Mouse (Mus musculus): Measurements from ENCODE around the gene Vsig8. TPM values are rescaled to one million over a fixed set of nuclear protein-coding genes. Genes with fewer than 3 reads are reported as not detected.

Vsig8 gene
- total RNA-seq, 2 experiments from 2014 or later, result not detected

DNA sequence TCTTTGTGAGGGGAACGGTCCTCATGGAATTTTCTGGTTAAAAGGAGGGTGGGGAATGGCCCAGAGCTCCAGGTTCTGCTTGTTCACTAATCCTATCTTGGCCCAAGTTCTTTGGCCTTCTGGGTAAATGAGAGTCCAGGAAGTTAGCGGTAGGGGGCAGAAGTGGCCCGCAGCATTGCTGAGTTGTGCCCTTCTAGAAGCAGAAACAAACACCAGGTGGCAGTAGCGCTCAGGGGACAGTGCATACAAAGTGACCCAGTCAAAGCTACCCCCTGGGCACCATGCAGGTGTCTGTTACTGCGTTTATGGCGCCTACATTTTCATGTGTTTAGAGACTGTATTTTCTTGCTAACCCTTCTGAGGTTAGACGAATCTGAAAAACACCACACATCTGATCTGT lies 27.0 kb upstream of the Vsig8 start:
- DNase-seq, result peak; percentile 78

DNA sequence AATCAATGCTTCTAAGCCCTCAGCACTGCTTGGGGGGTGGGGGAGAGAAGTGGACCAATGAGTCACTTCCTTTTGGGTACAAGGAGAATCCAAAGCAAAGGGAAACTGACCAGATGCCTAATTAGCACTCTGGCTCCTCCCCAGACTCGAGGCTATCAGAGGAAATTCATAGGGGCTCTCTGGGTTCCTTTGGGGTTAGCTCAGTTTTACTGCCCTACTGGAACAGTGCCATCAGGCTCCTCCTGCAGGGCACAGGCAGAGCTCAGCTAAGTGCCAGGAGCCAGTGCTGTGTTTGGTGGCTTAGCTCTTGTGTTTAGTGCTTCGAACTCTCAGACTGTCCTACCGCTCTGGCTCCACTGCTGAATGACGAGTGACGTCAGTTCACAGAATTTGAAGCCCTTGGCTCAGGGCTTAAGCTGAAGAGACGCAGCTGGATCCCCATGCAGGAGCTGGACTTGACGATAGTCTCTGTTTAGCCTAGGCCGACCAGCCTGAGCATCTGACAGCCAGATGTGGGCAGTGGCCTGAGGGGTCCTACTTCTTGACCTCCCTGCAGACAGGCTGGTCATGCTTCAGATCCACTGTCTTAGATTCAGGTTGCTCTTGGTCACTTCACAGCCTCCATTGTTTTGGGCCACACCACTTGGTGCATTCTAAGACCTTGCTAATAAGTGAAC lies 25.1 kb upstream of the Vsig8 start:
- no peak for DNase-seq

DNA sequence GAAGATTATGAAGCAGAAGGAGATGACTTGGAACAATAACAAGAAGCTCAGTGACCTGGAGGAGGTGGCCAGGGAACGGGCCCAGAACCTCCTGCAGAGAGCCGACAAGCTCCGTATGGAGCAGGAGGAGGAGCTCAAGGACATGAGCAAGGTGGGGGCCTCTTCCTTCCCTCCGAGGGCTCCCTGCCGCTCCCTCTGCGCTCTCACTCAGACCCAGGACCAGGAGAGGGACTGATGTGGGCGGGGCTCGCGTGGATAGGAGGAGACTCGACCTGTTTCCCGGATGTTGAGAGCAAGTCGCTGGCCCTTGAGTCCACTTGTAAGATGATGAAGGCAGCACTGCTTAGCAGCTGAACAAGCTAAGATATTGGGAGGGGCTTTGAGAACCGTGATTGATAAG lies 23.2 kb upstream of the Vsig8 start:
- no peak for DNase-seq

DNA sequence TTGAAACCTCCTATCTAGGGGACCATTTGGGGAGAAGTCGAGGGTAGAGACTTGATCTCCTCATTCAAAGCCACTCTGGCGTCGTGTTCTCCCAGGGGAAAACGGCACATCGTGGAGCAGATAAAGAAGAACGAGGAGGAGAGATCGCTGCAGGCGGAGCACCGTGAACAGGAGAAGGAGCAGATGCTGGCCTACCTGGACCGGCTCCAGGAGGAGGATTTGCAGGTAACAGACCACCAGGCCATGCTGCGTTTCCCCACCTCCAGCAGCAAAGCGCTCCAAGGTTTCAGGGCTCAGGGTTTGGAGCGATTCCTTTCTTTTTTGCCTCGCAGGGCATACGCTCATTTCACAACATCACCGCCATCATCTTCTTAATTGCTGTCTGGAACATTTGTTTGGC lies 20.6 kb upstream of the Vsig8 start:
- DNase-seq, result no peak

DNA sequence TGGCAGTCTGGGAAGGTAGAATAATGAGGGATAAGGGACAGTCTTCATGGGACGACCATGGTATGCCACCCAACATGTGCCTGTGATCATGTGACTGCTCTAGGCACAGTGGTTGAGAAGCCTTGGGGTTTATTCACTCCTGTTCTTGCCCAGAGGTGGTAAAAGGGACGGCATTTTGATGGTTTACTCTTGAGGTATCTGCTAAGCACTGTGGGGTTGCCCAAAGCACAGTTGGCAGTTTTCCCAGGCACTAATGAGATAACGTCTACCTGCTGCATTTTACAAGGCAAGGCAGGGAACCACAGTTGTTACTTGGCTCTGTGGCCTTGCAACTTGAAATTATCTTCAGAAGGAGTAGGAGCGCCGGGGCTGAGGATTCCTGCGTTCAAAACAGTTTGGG lies 15.9 kb upstream of the Vsig8 start:
- DNase-seq, result no peak

DNA sequence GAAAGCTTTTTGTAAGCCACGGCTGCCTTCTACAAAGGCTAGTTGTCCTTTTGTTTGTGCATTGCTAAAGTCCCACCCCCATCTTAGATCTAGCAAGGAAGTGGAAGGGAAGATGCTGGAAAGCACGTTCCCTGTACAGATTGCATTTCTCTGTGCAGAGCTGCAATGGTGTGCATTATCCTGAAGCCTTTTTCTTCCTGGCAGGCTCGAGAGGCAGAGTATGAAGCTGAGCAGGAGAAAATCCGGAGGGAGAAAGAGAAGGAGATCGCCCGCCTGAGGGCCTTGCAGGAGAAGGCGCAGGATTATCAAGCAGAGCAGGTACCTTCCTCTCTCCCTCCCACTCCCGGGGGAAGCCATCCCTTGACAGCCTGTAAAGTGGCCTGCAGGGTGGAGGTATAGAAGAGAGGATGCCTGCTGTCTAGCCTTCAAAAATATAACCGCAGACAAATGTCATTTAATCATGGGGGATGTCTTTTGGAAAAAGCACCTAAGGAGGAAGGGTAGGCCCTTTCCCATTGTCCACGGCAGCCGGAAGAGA lies 15.4 kb upstream of the Vsig8 start:
- no peak for DNase-seq

DNA sequence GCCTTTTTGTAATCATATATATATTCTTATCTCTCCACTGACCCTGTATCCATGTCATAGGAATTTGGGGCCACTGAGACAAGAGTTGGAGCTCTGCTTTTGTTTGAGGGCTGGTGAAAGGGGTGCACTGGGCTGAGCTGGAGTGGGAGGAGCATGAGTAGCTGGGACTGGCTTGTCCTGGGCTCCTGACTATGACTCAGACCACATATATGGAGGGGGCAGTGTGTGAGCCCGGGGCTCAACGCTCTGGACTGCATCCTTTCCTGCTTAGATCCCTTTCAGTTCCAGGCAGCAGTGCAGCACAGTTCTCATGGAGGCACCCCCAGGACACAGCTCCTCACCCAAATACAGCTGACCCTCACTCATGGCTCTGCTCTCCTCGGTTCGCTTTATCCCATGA lies 9.7 kb upstream of the Vsig8 start:
- DNase-seq, result no peak

DNA sequence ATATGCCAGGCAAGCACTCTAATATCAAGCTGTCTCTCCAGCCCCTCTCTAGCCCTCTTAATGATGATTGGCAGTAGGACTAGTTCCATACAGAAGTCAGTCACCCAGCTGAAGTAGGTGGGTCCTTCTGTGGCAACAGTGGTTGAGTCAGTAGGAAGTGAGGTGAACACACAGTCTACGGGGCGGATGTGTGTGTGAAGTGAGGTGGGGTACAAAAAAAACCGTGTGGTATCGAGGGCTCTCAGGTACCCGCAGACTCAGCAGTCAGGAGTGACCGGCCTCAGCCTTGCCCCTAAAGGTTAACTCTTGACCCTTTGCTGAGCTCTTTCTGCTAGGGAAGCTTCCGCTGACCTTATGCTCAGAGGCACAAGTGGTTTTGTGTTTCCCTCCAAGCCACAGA lies 7.2 kb upstream of the Vsig8 start:
- DNase-seq, result no peak

DNA sequence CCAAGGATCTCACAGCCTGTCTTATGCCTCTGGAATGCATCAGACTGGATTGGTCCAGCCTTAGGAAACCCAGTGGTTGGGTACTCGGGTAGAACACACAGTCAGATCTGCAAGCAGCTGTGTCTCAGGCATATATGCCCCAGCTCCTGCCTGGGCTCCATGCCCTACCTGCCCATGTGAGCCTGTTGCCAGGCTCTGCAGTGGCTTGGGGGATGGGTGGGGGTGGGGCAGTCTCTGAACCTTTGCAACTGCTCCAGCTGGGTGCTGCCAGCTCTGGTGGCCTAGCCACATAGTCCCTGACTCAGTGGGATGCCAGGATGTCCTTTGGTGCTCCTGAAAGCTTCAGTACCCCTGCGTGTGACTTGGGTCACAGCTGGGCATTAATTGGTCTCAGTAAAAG lies 6.4 kb upstream of the Vsig8 start:
- DNase-seq, result no peak

DNA sequence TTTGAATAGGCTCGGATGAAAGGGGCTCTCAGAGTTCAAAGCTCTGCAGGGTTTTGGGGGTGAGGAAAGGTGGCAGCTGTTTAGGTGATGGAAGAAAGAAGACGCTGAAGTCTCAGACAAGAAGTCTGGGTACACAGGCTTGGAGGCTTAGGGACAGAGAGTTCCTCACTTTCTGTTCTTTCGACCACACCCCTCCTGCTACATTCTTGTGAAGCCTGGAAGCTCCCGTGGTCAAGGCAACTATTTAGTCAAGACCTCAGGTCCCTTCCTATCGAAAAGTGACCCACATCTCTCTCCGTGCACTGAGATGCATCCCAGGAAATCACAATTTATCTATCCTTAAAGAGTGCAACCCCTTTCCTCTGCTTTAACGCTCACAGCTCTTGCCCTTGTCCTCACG lies 6.0 kb upstream of the Vsig8 start:
- no peak for DNase-seq

DNA sequence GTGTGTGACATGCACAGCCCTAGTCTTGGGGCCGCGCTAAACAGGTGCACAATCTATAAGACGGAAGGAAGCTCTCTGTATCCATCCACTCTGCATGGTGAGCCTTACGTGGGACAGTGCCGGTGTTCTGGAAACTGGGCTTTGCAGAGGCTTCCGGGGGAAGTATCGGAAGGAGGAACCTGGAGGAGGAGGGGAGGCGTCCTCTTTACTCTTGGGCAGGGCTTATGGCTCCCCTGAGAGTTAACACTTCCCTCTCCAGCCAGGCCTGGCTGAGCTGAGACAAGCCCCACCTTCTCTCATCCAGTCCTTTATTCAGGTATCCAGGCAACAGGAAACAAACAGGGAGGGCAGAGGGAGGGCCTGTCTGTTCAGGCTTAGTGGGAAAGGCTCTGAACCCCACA lies 5.2 kb upstream of the Vsig8 start:
- DNase-seq, result peak; percentile 45

DNA sequence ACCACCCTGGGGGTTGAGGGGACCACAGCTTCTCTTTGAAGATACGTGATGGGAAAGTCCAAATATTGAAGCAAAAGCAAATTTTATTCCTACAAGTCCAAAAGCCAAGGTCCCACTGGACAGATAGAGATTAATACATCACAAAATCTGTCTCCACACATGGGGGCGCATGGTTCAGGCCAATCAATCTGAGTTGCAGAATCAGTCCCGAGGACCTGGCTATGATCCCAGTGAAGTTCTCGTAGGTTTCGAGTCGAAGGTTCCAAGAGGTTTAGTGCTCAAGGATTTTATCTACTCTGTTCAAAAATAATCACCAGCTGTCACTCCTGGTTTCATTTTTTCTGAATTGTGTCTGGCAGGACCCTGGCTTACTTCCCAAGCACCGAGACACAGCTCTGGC lies 4.7 kb upstream of the Vsig8 start:
- DNase-seq, result no peak

DNA sequence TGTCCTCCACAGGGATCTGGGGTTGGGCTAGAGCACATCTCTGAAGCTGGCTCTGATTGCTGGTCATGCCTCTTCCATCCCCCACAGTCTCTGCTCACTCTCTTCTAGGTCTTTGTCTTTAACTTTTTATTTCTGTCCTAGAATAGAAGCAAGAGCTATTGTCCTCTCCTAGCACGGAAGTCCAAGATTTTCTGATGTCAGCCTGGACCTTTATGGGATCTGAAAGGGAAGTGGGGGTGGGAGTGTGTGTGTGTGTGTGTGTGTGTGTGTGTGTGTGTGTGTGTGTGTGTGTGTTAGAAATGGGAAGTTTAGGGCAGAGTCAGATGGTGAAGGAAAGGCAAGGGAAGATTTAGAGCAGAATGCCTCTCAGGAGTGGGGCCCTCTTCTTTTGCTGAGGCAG lies 3.1 kb upstream of the Vsig8 start:
- no peak for DNase-seq

DNA sequence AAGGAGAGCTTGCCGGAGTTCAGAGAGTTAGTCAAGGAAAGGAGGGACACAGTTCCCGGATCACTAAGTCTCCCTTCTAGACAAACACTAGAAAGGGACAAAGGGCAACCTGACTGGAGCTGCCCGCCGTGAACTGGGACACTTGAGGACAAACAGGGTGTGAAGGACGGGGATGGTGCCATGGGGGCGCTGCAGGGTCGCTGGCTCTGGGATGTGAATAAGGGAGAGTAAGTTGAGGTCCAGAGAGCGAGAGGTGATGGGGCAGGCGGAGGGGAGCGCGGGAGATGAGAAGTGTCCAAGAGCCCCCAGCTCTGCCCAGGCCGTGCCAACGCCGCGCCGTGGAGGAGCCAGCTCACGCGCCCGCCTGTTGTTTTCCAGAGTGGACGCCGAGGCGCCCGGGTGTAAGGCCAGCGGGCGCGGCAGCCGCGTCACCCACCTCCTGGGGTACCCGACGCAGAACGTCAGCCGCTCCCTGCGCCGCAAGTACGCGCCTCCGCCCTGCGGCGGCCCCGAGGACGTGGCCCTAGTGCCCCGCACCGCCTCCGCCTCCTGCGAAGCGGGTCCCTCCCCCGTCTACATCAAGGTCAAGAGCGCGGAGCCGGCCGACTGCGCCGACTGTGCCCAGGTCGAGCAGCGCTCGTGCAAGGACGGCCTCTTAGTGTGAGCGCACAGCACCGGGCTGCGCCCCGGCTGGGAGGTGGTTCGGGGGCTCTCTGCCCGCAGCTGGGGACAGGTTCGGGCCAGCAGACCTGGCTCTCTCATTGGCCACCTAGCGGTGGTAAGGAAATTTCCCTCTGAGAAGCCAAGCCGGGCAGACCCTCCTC lies 7.1 kb downstream of the Vsig8 start:
- peak; percentile 65 for DNase-seq

DNA sequence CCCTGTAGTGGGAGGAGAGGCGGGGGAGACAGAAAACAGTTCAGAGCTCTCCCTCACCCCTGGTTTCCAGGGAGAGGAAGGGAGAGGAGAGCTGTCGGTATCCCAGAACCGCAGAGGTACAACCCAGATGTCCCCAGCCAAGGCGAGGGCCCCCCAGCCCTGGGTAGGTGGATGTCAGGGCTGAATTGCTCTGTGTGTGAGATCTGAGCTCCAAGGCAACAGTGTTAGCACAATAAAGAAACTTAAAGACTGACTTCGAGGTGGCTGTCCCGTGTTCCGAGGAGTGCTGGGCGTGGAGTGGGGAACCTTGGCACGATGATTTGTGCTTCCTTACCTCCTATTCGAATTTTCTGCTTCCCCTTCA lies 7.7 kb downstream of the Vsig8 start:
- DNase-seq, result no peak

DNA sequence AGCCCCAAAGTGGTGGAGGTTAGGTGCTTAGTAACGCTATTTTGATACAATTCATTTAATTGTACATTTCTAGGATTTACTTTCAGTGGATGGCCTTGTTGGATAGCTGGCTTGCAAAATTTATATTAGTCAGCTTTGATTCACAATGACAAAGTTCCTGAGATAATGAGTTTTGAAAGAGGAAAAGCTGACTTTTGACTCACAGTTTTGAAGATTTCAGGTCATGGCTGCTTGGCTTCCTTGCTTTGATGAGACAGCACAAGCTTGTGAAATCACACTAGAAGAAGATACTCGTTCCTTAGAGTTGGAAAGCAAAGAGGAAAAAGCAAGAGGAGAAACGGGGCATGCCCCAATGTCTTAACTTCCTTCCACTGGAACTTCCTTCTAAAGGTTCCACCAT lies 10.4 kb downstream of the Vsig8 start:
- DNase-seq, result no peak

DNA sequence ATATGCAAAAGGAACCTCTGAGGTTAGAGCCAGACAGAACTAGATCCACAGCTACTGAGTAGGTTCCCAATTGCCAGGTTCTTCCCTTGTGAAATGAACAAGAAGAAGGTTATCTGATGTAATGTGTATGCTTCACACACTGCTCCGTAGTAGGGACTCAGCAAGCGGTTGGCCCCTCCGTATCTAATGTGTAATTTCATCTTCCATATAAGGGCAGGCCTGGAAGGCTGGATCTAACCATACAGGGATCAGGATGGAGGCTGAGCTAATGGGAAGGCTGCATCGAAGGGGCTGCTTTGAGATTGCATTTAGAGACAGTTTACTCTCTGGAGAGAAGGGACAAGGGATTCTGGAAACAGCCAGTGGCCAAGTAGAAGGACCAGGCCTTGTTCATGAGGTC lies 12.0 kb downstream of the Vsig8 start:
- DNase-seq, result no peak

DNA sequence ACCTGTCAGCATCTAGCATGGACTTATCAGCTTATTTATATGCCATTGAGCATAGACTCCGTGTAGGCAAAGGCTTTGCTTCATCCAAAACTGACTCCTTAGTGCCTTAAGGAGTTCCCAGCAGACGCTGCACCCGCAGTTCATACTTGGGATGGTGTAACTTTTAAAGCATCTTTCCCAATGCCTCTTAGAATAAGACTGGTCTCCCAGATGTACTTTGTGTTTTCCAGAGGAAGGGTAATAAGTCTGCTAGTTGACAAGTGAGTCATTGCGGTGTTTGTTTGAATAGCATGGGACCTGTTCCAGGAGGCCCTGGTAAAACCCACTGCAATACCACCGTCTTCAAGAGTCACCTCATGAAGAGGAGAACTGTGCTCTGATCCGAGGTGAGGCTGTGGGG lies 24.4 kb downstream of the Vsig8 start:
- no peak for DNase-seq

DNA sequence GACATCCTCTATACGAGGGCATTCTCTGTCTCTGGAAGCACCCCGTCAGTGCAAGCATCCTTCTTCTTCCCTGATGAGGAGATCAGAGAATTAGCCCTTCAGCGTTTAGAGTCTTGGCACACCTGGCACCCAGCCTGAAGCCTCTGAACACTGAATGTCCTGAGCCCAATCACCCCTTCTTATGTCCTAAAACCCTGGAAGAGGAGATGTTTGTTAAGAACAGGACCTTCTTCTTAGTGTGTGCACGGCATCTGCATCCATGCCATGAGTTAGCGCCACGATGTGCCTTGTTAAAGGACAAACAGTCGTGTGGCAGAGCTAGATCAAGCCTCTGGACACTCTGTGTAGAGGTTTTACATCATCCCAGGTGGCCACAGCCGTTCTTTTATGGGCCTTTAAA lies 26.7 kb downstream of the Vsig8 start:
- no peak for DNase-seq

DNA sequence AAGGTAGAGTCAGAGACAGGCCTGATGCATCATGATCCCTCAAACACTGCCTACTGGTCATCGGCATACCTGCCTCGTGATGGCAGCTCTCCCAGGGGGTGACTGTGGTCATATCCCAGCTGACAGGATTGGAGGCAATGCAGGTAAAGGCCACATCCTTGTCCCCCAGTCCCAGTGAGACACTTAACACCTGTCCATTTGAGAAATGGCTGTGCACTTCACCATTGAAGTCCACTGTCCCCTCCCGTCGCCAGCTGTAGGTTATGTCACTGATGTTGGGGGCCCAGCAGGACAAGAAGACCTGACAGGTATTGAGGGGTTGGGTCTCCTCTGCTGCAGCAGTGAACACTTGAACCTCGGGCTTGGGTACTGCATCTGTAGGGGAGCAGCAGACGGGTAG lies 28.5 kb downstream of the Vsig8 start:
- DNase-seq, result no peak

DNA sequence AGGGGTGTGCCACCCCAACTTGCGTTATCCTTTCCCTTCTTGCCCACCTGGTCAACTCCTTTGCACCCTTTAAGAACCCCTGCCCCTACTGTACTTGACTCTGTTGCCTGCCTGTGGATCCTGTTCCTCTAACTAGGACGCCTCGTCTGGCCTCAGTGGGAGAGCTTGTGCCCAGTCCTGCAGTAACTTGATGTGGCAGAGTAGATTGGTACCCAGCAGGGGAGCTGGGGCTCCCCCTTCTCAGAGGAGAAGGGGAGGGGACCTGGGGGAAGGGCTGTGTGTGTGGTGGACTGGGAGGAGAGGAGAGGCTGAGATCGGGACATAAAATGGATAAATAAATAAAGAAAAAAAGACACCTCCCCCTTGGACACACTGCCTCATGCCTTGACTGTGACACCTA lies 29.3 kb downstream of the Vsig8 start:
- no peak for DNase-seq

DNA sequence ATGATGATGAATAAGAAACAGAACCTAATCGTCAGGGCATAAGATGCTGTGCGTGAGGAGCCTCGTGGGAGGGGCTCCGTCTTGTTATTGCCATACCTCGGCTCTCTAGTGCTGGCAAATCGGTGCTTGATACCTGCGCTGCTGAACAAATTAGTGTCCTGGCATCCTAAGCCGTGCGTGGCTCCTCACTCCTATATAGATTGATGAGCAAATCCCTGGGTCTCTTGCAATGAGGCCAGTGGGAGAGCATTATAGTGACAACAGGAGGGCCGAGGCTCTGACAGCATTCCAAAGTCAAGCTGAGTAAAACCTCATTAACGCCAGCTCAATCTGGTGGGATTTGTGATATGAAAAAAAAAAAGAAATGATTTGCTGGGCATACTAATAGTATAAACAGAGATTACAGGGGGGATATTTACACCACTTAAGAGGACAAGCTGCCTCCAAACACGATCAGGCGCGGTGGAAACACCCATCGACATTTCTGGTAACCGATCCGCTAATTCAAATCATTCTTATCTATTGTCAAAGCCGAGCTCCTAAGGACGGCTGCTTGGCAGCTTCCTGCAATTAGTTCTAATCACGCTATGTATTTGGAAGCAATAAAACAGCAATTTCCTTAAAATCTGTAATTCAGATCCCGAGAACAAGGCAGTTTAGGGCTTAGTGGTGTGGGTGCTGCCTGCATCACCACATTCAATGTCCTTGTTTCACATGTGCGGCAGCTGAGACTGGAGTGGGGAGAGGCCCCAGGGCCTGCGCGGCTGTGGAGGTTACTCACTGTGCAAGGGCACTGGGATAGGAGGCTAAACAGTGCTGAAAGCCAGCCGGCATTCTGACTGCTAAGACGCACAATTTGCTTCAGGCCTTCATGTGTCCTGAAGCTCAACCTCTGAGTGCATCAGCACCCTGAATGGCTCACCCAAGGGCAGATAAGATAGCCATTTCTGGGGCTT lies 30.2 kb downstream of the Vsig8 start:
- DNase-seq, result no peak

DNA sequence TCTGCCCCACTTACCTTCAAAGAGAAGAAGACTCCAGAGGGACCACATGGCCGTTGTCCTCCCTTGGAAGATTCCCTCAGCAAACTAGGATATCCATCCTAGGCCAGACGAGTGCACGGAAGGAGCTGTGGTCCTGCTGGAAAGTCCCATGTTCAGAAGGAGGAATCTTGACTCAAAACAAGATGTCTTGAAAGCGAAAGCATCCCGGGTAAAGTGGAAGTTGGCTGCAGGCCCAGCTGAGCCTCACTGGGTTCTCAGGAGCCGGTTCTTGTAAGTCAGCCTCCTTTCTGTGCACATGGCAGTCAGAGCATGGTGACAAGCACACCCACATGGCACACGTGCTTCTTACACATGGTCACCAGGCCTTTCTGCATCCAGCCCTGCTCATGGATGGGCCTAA lies 34.6 kb downstream of the Vsig8 start, which contains the start of gene Slamf8:
Gene Slamf8 (minus strand): TSS at position 184 of the 400 bp plus-strand sequence.
- no peak for DNase-seq

Data from gastrocnemius, postnatal 25 days (tissue).